Mouse (Mus musculus): ENCODE measurements around the gene Mrtfa.

Mrtfa gene

GRCm38 (mm10) chr15:81155845-81156244 is 34.7 kb downstream of the Mrtfa start:
- DNase-seq (ENCODE audit: low spot score) = no peak

DNA sequence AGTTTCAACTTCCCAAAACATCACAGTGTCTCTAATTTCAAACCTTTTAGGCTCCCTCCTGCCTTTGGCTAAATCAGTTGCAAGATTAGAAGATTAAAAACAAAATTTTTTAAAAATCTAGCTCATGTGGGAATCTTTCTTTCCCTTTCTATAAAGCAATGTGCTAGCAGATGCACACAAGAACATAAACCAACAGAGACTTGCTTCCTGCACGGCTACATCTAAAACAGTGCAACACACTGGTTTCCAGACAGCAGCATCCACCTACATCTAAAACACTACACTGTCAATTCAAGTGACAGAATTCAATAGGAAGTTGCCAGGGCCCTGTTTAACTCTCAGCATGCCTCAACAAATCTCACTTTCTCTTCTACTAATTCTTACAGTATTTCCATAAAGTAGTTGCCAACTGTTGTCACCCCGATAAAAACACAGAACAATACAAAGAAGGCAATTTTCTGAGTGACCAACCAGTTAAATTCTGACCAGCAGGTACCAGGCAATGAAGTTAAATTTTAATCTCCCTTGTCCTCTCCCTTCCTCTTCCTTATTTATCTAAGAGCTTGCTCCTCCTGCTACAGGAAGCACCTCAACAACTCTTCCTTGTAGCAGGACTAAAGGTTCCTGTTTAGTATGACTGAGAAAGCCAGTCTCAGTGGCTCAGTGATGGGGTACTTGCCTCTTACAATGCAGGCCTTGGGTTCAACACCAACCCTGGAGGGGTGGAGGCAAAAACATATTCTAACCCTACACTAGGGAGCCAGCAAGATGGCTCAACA is 35.5 kb downstream of the Mrtfa start:
- no peak for DNase-seq (ENCODE audit: low spot score)

GRCm38 (mm10) chr15:81141956-81142576 is 48.5 kb downstream of the Mrtfa start:
- DNase-seq (ENCODE audit: low spot score) = no peak

GRCm38 (mm10) chr15:81140004-81140403 is 50.6 kb downstream of the Mrtfa start:
- no peak for DNase-seq (ENCODE audit: low spot score)

DNA sequence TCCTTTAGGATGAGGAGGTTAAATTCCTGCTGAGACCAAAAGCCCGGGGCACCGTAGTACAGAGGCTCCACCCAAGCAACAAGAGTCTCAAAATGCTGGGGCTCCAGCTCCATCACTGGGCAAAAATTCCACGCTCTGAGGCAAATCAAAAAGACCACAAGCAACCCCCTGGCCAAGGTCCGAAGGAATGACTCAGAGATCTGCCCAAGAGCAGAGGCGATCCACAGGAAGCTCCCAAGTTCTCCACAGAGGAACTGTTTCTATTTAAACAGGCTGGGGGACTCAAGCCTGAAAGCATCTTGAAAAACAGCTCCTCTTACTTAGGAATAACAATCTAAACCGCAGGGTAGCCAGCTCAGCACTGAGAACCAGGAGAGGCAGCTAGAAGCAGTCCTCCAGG is 53.3 kb downstream of the Mrtfa start:
- DNase-seq (ENCODE audit: low spot score) = no peak

- DNase-seq (ENCODE audit: low spot score) = no peak
Measured at GRCm38 (mm10) chr15:81133781-81134180, 56.8 kb downstream of the Mrtfa start.

GRCm38 (mm10) chr15:81131152-81131551 is 59.4 kb downstream of the Mrtfa start:
- DNase-seq (ENCODE audit: low spot score) = no peak

- DNase-seq (ENCODE audit: low spot score) = peak; percentile 53
Measured at GRCm38 (mm10) chr15:81129970-81130369, 60.6 kb downstream of the Mrtfa start.

DNA sequence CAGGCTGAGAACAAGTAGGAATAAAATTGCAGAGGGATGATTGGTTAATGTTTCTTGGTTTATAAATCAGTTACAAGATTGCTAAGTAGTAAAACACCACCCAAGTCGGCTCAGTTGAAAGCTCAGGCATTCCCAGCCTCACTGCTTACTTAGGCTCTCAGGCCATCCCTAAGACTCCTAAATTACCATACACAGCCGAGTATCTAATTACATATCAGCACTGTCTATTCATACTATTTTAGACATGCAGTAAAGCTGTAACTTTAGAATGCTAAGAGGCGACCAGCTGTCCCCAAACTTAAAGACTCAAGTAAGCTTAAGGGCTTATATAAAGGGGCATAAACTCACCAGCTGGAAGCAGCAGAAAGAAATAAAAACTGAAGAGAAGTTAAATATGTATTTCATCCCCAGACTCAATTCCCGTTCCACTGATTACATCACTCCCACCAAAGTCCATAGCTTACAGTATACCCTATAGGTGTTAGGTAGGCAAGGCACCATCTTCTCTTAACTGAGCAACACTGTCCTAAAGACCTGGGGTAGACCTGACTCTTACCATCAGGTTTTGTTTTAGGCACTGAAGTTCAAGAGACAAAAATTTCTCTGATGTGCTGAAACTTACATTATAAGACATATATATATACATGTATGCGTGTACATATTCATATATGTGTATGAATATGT is 62.3 kb downstream of the Mrtfa start:
- DNase-seq (ENCODE audit: low spot score) = no peak

GRCm38 (mm10) chr15:81124282-81124681 is 66.3 kb downstream of the Mrtfa start:
- no peak for DNase-seq (ENCODE audit: low spot score)

DNA sequence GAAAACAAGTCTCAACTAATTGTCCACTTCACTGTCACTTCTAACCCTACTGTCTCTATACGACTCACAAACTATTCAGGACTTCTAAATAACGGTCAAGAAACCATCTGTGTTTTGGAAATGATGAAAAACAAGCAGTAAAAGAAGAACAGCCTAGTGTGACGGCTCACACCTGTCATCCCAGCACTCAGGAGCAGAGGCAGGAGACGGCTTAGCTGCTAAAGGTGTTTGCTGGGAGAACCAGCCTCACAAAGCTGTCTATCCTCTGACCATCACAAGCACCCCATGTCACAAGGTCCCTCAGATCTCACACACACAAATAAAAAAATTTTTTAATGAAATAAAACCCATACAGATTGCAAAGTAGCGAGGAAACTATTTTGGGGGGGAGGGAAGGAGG is 67.4 kb downstream of the Mrtfa start:
- no peak for DNase-seq (ENCODE audit: low spot score)

- no peak for DNase-seq (ENCODE audit: low spot score)
Measured at GRCm38 (mm10) chr15:81122535-81122934, 68.0 kb downstream of the Mrtfa start.

DNA sequence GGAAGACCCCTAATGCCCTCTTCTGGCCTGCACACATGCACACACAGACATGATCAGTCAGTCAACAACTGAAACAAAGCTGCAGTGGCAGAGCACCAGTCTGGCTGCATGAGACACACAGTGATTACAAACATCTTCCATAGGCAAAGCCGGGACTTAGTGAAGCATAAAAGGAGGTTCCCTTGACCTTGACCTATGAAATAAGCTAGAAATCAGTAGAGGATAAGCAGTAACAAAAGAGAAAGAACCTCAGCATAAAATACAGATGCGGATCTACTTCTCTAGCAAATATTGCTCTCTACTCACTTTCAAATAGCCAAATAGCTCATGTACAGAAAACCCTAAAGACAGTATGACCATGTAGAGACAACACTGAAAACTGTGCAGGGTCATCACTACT is 68.5 kb downstream of the Mrtfa start:
- no peak for DNase-seq (ENCODE audit: low spot score)

DNA sequence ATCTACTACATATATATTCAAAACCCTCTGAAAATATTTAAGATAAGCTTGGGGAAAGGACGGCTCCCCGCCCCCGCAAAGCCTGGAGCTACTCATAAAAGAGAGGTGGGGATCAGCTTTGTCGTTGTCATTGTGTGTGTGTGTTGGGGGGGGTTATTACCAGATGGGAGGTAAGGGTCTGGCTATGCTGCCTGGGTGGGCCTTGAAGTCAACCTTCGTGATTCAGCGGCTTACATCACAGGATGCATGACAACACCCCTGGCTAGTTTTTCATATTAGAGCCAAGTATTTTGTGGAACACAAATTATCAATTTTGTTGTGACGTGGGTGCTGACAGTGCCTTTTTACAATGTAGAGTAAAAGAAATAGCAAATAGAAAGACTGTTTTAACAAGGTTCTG is 69.6 kb downstream of the Mrtfa start:
- DNase-seq (ENCODE audit: low spot score) = no peak

DNA sequence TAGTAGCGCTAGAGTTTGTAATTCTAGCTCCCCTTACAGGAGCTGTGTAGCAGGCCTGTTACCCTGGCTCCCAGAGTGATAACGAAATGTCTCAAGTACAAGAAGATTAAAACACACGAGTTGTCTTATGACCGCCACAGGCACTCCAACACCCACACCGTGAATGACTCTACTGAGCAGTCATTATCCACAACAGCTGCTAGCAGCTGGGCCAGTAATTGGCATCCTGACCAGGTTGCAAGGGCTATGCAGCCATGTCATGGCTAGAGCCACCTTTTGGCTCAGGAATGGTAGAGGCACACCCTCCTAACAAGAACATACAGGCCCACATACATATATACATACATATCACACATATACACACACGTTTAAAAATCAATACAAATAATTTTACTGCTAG is 70.4 kb downstream of the Mrtfa start:
- DNase-seq (ENCODE audit: low spot score) = no peak

DNA sequence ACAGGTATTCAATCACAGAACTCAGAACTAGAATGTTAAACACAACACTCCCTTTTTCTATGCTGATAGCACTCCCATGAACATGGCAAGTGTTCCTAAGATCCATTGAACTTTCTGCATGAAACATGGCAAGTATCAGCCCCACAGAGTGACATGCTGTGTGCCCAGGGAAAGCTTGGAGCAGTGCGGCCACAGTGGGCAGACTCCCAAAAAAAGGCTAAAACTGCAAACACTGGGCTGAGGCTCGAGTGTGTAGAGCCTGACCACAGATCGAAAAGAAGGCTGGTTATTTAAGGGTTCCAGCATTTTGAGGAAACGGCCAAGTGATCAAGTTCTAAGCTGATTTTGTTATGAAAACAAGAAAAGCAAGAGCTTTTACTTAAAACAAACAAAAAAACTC is 72.3 kb downstream of the Mrtfa start:
- DNase-seq (ENCODE audit: low spot score) = no peak

- DNase-seq (ENCODE audit: low spot score) = no peak
Measured at GRCm38 (mm10) chr15:81112589-81112988, 78.0 kb downstream of the Mrtfa start.

- peak; percentile 39 for DNase-seq (ENCODE audit: low spot score)
Measured at GRCm38 (mm10) chr15:81110315-81110714, 80.2 kb downstream of the Mrtfa start.

DNA sequence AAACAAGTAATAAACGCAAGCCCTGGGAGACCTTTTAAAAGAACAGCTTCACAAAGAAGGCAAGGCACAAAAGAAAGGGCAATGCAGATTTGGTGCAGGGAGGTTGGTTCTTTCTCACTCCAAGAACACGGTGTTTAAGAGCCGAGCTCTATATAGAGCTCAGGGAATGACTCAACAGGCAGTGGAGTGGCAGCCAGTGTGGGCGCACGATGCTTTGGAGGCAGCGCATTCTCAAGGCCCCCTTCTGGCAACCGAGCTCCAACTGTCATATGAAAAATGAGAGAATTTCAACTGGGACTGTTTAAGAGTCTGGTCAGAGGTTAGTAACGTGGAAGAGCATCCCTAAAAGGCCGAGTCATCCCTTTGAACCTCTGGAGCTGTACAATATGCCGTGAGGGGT is 84.6 kb downstream of the Mrtfa start:
- peak; percentile 72 for DNase-seq (ENCODE audit: low spot score)

DNA sequence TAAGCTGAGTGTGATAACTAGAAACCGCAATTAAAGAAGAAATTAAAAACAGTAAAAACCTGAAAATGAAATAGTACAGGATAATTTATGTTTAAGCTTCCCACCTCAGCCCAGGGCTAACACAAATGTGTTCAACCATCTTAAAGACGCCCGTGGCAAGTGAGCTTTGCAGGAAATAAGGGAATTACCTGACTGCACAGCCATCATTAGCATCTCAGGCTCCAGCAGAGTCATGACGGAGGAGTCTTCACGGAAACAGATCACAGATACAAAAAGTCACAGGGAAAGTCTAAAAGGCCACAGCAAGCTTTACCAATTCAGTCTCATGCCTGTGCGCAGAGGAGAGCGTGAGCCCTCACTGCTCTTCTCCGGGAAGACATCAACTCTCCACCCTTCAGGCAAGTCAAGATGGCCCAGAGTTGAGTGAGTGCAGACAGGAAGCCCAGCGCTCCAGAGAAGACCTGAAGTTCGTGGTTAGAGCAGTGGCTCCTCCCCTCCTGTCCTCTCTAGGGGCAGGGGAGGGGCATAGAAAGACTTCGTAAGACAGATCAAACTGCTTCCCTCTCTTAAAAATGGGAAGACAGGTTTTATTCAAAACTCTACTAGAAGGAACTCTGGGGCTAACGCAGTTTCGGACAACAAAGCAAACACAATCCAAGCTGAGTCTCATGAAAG is 85.8 kb downstream of the Mrtfa start:
- DNase-seq (ENCODE audit: low spot score) = peak; percentile 36

- no peak for DNase-seq (ENCODE audit: low spot score)
Measured at GRCm38 (mm10) chr15:81103500-81103899, 87.1 kb downstream of the Mrtfa start.

GRCm38 (mm10) chr15:81102274-81102879 is 88.2 kb downstream of the Mrtfa start:
- no peak for DNase-seq (ENCODE audit: low spot score)

All from layer of hippocampus, adult 11-12 months (tissue).